Mouse (Mus musculus) gastrocnemius, adult 2 months (tissue): Measurements from ENCODE around the gene Chst8. TPM values are rescaled to one million over a fixed set of nuclear protein-coding genes. Genes with fewer than 3 reads are reported as not detected.
A peak's percentile ranks its signal among the peaks of the same experiment; 100 is the strongest.

Source experiments
- DNase-seq: peaks from one replicate; pipeline ENCODE4 v3.0.0; 2022
- H3K27ac ChIP-seq: fragments of 200-600 bp; 2 replicates; pipeline ENCODE4 v1.8.1; 2022; ENCODE audit warnings: mild to moderate bottlenecking
- H3K4me3 ChIP-seq: fragments of 200-600 bp; 2 replicates; pipeline ENCODE4 v1.8.1; 2022; ENCODE audit warnings: mild to moderate bottlenecking, moderate library complexity
- CTCF ChIP-seq: fragments of 200-600 bp; IDR thresholded peaks from 2 replicates; pipeline ENCODE4 v1.8.1; 2022; ENCODE audit warnings: antibody characterized with exemption, mild to moderate bottlenecking, moderate library complexity
- intact Hi-C: fragments of 180-260 bp; cut with DNase I; formaldehyde crosslinking; loops from one replicate; pipeline ENCODE4 v1.15.1; 2025
- total RNA-seq, 2 experiments: library from RNA; stranded (reverse); gene quantifications; 2 replicates each; pipeline ENCODE4 v1.2.3; 2021

Chst8 gene
- total RNA-seq, 2 experiments from 2014 or later, result 0.75 TPM; not detected in 1

- H3K27ac ChIP-seq, result peak overlapping the region; percentile 56; the same call in 1 of the 2 replicates
- H3K4me3 ChIP-seq, result no peak overlapping the region
- intact Hi-C loops, result loop anchor here (10.0 kb wide), 1 partner anchor 430 kb away; no protein-coding TSS in a partner anchor
- no peak for TF ChIP-seq CTCF
- DNase-seq, result no peak
Observed at GRCm38 (mm10) chr7:34644591-34644990, 167.9 kb downstream of the Chst8 start.

DNA sequence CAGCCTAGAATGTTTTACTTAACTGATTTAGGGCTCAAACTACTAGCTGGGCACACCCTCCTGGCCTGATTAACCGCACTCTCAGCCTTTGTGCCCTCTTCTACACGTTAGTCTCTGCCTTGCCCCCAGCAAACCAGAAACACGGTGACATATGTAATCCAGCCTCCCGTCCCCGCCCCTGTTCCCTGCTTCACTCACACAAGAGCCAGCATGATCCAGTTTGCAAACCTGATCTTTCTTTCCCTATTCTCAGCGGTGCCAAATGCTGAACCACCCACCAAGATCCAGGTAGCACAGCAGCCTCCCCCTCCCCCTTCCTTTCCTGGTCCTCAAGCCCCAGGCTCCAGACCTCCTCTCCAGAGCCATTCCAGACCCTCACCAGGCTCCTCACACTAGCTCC is 169.2 kb downstream of the Chst8 start:
- DNase-seq, result no peak
- no peak for TF ChIP-seq CTCF
- peak overlapping the region; percentile 56 for H3K27ac ChIP-seq
- intact Hi-C loops, result loop anchor here (10.0 kb wide), 1 partner anchor 429 kb away; no protein-coding TSS in a partner anchor
- H3K4me3 ChIP-seq, result no peak overlapping the region

- TF ChIP-seq CTCF, result no peak
- Histone ChIP-seq H3K4me3 (no peak overlapping the region), H3K27ac (no peak overlapping the region)
- DNase-seq, result no peak
- intact Hi-C loops, result loop anchor here (10.0 kb wide), 1 partner anchor 427 kb away; no protein-coding TSS in a partner anchor
Observed at GRCm38 (mm10) chr7:34641968-34642367, 170.5 kb downstream of the Chst8 start.

GRCm38 (mm10) chr7:34639798-34640197 is 172.7 kb downstream of the Chst8 start:
- no peak for TF ChIP-seq CTCF
- no peak for DNase-seq
- intact Hi-C loops, result loop anchor here (10.0 kb wide), 1 partner anchor 425 kb away; no protein-coding TSS in a partner anchor

GRCm38 (mm10) chr7:34636661-34637060 is 175.8 kb downstream of the Chst8 start:
- intact Hi-C loops, result no loop called here
- H3K27ac ChIP-seq, result peak overlapping the region; percentile 13
- H3K4me3 ChIP-seq, result no peak overlapping the region
- peak; percentile 24 for DNase-seq
- TF ChIP-seq CTCF, result no peak

More at GRCm38 (mm10) chr7:34639798-34640197, 172.7 kb downstream of the Chst8 start:
- no peak overlapping the region for H3K4me3 ChIP-seq
- H3K27ac ChIP-seq, result no peak overlapping the region

DNA sequence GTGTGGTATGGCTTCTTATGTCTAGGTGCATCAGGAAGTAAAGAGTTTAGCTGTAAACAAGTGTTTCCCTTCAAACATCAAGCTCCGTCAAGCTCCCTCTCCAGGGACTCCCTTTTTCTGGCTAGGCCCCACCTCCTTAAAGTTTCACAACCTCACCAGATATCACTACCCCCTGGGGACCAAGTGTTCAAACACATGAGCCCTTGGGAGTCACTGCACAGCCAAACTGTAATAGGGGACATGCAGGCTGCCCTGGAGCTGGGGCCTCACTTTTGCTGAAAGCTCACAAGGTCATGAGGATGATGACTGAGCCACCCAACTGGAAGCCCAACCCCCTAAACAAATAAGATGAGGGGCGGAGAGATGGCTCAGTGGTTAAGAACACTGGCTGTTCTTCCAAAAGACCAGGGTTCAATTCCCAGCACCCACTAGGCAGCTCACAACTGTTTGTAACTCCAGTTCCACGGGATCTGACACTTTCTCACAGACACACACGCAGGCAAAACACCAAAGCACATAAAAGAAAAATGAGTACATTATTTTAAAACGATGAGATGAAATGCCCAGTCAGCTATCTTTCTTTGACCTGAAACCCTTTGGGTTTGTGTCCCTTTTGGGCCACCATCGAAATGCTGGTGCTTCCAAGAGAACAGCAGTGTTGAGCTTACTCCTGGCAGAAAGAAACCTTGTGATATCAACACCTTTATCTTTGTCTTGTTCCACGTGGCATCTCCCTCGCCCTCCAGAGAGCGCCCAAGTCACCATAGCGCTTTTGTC is 179.4 kb downstream of the Chst8 start:
- TF ChIP-seq CTCF, result no peak
- peak; percentile 17 for DNase-seq
- Histone ChIP-seq H3K4me3 (no peak overlapping the region), H3K27ac (no peak overlapping the region)
- intact Hi-C loops, result loop anchor here (2.0 kb wide), 1 partner anchor 14 kb away; no protein-coding TSS in a partner anchor

DNA sequence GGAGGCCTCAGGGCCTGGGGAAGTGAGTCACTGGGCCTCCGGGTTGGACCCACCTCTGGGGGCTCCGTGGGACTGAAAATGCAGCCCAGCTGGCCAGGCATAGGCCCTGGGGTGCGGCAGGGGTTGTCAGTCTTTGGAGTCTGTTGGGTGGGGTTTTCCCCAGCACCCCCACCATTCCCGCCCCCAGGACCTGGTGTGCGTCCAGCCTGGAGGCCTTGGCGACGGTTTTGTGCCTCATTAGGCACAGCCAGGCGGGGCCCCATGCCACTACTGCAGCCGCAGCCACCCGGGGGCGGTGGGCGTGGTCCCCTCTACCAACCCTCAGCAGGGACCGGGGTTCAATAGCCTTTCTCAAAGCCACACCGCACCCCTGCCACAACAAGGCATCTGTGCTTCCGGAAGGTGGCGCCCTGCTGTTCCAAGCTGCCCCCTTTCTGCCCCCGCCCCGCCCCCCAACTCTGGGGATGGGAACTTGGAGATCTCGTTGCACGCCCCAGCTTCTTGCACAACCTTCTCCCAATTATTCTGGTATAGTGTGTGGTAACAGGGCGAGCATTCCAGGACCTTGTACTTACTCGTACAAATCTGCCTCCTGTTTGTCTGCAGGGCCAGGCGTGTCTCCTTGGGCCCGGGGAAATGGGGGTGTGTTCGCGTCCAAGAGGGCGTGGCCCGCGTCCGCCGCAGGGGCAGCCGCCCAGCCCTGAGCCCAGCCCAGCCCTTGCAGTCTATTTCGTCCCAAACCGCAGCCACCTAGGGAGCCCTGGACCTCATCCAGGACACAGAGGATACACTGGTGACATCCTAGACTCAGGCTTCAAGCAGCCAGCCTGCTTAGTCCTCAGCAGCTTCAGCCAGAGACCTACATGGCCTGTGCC is 182.1 kb downstream of the Chst8 start:
- peak; percentile 92 for DNase-seq
- TF ChIP-seq CTCF, result peak; percentile 73
- intact Hi-C loops, result loop anchor here (2.0 kb wide), 1 partner anchor 22 kb away; no protein-coding TSS in a partner anchor
- peak overlapping the region; percentile 73 for H3K4me3 ChIP-seq
- H3K27ac ChIP-seq, result peak overlapping the region; percentile 91

- intact Hi-C loops, result loop anchor here (2.0 kb wide), 1 partner anchor 23 kb away; no protein-coding TSS in a partner anchor
- Histone ChIP-seq H3K4me3 (peak overlapping the region; percentile 73), H3K27ac (peak overlapping the region; percentile 91)
- DNase-seq, result peak; percentile 65
- no peak for TF ChIP-seq CTCF
Observed at GRCm38 (mm10) chr7:34629702-34630210, 182.8 kb downstream of the Chst8 start.

Other genes with a start within 250 kb of the Chst8 start
- 10 to 100 TPM; 41.4 to 47.1 TPM for gene Kctd15, start 156.0 kb downstream of the Chst8 start, total RNA-seq
- 10 to 100 TPM; 24.1 to 24.3 TPM for gene Pepd, start 99.7 kb upstream of the Chst8 start, total RNA-seq
- 10 to 100 TPM; 41.0 to 46.0 TPM for gene Cebpg, start 243.9 kb upstream of the Chst8 start, total RNA-seq